Mouse (Mus musculus): ENCODE results near the gene Ntmt1.
A peak's percentile ranks its signal among the peaks of the same experiment; 100 is the strongest.

The Ntmt1 gene

DNA sequence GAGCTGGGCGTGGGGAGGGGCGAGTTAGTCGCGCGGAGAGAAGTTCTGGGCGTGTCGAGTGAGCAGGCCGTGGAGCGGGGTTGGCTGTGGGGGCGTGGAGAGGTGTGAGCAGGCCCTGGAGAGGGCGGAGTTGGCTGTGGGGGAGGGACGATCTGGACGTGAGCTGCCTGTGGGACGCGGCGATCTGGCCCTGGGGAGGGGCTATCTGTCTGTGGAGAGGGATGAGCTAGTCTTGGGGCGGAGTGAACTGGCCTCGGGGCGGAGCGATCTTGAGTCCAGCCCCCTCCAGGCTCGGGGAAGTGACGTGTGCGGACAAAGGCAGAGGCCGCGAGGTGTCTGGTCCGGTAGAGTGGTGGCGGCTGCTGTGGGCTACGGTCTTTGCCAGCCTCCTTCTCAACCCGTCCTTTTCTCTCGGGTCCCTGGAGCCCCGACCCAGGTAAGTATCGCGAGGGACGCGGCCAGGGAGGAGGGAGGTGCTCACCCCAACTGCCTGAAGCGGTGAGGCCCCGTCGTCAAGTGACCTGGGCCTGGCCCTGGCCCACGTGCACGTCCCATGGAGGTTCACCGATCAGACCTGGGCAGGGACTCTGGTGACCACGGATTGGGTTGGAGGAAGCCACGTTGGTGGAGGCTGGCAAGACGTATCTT is at the start of gene Ntmt1:
Ntmt1 (plus strand) TSS at position 179 of the 648 bp plus-strand sequence.
- peak; percentile 100 for DNase-seq (ENCODE audit: low read depth, low spot score)

- peak; percentile 99 for DNase-seq (ENCODE audit: low read depth, low spot score)
Measured at GRCm38 (mm10) chr2:30758341-30759087, 49.1 kb upstream of the Ntmt1 start.

GRCm38 (mm10) chr2:30759088-30759374 is 48.6 kb upstream of the Ntmt1 start:
- peak; percentile 60 for DNase-seq (ENCODE audit: low read depth, low spot score)

DNA sequence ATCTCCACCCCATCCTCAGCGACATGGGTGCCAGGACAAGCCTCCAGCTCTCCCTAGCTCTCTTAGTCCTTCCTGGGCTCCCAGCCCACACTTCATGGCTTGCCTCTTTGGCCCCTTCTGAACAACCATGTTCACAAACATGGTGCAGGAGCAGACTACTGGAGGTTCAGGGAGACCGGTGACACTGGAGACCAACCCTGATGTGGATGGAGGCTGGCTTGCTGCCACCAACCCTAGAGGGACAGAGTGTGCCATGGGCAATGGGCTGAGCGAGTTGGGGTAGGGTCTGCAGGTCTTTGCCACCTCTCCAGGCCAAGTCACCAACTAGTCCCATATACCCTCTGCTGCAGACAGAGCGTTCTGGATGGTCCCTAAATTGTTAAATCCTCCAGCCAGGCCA is 48.2 kb upstream of the Ntmt1 start:
- no peak for DNase-seq (ENCODE audit: low read depth, low spot score)

DNA sequence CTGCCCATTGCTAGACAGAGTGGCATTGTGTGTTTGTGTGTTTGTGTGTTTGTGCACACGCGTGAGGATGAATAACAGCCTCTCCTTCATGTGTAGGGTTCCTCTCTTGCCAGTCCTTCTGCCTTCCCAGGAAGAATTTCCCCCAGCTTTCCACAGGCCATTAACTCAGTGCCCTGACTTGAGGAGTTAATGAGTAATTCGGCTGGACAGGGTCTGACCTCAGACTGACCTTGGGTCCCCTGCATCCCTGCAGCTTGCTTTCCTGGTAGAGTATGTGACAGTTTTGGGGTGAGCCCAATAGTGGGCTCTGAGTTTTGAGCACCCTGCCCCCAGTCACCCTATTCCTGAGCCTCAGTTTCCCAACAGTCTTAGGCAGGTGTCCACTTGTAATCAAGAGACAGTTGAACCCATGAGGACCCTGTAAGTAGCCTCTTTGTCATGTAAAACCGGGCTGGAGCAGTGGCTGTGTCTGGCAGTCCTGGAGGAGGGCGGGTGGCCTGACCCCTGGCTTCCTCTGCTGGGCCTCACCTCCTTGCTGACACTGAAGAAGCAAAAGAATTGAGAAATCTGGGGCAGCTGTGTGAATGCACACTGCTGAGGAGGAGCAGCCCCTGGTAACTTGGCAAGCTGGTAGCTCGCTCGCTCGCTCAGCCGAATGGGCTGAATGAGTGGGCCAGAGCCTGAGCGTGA is 47.6 kb upstream of the Ntmt1 start:
- no peak for DNase-seq (ENCODE audit: low read depth, low spot score)

DNA sequence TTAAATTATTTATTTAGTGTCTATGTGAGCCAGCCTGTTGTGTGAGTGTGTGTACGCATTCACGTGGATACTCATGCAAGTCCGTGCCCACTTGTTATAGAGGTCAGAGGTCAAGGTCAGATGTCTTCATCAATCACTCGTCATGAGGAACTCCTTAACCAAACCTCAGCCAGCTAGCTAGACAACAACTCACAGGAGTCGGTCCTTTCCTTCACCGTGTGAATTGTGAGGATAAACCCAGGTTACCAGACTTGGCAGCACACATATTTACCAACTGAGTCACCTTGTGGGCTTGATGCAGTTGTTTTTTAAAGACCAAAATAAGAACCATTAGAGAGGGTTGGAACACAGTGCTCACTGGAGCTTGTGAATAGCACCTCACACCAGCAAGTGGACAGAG is 46.9 kb upstream of the Ntmt1 start:
- no peak for DNase-seq (ENCODE audit: low read depth, low spot score)

- no peak for DNase-seq (ENCODE audit: low read depth, low spot score)
Measured at GRCm38 (mm10) chr2:30766446-30766845, 41.2 kb upstream of the Ntmt1 start.

DNA sequence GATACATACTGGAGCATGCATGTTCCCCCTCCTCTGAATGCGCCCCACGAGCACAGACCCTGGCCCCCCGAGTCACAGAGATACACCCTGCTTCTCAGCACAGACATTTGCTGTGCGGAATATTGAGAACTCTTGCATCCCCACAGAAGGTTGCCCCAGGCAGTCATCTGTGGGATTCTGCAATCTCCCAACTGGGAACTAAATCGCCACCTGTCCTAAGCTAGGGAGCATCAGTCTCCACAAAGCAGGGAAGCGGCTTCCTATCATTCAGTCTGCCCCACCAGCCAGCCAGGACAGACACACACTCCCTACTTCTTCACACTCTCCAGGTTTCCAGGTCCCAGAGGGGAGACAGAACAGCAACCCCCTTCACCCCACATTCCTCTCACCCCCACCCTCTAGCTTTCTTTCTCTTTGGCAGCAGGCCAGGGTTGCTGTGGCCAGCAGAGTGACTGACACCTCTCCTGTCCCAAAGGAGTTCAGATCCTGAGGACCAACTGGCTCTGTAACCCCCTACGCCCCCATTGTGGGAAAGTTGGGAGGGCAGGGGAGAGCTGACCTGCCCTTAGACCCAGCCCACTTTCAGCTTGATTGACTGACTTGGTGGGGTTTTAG is 39.9 kb upstream of the Ntmt1 start:
- DNase-seq (ENCODE audit: low read depth, low spot score): no peak

GRCm38 (mm10) chr2:30768529-30768928 is 39.1 kb upstream of the Ntmt1 start:
- no peak for DNase-seq (ENCODE audit: low read depth, low spot score)

GRCm38 (mm10) chr2:30769187-30769586 is 38.4 kb upstream of the Ntmt1 start:
- DNase-seq (ENCODE audit: low read depth, low spot score): no peak

- DNase-seq (ENCODE audit: low read depth, low spot score): no peak
Measured at GRCm38 (mm10) chr2:30771368-30771805, 36.2 kb upstream of the Ntmt1 start.

- DNase-seq (ENCODE audit: low read depth, low spot score): peak; percentile 70
Measured at GRCm38 (mm10) chr2:30771806-30772460, 35.7 kb upstream of the Ntmt1 start.

DNA sequence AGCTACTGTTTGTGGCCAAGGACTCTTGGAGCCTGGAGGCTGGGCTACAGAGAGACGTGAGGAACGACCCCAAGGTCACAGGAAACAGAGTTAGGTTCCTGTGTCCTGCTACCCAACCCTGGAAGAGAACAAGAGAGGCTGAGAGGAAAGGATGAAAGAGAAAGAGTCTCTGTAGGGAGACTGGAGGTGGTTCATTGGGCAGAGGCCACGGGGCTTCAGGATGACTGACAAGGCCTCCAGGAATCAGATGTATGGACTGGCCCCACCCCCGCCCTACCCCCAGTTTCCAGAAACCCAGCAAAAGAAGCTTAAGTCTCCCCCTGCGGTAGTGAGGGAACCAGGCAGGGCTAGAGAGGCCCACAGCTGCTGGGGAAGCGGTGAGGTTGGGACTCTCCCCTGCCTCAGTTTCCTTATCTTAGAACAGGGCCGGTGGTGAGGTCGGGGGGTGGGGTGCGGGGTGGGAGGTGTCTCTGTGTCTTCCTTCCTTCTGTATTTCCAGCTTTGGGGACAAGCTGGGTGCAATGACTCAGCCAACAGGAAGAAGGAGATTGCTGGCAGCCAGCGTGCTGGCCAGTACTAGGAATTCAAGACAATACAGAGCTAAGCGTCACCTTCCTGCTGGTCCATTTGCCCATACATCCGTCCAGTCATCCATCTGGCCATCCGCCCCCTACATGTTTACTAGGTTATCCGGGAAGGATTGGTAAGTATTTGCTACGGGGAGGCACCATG is 34.9 kb upstream of the Ntmt1 start:
- DNase-seq (ENCODE audit: low read depth, low spot score): peak; percentile 77

DNA sequence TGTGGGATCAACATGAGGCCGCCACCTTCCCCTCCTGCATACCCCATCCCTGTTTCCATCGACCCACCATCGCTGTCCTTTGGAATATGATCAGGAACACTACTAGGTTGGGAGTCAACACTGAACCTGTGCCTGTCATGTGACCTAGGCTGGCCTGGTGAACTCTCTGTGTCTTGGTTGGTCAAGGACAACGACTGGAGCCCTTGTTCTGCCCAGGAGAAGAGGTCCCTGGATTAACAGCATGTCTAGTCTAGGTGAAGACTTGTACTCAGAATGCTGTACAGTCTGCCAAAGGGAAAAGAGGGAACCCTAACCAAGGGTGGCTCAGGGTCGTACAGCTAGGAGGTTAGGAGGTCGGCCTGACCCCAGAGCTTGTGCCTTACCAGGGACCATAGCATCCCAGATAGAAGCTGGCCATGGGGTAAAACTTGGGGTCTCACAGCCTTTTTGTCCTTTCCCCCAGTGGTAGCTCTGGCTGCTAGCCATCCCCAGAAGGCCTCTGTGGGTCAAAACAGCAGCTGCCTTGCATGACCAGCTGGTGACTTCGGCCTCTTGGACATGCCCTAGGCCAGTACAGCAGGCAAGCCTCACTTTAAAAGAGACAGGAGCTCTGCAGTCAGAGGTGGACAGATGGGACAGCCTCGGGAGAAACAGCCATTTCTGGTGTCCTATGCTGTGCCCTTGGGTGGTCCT is 34.2 kb upstream of the Ntmt1 start:
- no peak for DNase-seq (ENCODE audit: low read depth, low spot score)

DNA sequence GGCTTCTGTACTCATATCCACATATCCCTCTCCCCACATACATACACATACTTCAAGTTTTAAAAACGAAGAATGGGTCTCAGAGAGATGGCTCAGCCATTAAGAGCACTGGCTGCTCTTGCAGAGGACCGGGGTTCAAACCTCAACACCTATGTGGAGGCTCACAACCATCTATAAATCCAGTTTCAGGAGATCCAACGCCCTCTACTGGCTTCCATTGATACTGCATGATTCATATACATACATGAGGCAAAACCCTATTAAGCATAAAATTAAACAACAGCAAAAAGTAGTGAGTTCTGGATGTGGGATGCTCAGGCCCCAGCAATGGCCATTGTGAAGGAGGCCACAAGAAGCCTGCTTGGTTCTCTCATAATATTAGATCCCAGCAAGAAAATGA is 31.7 kb upstream of the Ntmt1 start:
- peak; percentile 67 for DNase-seq (ENCODE audit: low read depth, low spot score)

DNA sequence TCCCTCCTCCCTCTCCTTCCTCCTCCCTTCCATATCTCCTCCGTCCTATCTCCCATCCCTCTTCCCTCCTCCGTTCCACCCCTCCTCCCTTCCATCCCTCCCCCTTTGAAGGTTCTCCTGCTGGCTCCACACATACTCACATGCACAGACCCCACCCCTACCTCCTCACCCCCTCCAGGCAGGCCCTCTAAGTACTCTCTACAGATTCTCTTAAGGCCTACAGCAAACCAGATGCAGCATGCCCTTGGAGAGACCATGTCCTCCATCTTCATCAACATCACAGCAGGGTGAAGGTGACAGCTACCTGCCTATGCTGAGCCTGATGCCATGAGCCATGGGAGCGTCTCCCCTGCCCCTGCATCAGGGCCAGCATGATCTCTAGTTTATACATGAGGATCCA is 30.4 kb upstream of the Ntmt1 start:
- peak; percentile 47 for DNase-seq (ENCODE audit: low read depth, low spot score)

- DNase-seq (ENCODE audit: low read depth, low spot score): peak; percentile 88
Measured at GRCm38 (mm10) chr2:30778235-30778634, 29.4 kb upstream of the Ntmt1 start.

GRCm38 (mm10) chr2:30779241-30779640 is 28.4 kb upstream of the Ntmt1 start:
- DNase-seq (ENCODE audit: low read depth, low spot score): peak; percentile 100

DNA sequence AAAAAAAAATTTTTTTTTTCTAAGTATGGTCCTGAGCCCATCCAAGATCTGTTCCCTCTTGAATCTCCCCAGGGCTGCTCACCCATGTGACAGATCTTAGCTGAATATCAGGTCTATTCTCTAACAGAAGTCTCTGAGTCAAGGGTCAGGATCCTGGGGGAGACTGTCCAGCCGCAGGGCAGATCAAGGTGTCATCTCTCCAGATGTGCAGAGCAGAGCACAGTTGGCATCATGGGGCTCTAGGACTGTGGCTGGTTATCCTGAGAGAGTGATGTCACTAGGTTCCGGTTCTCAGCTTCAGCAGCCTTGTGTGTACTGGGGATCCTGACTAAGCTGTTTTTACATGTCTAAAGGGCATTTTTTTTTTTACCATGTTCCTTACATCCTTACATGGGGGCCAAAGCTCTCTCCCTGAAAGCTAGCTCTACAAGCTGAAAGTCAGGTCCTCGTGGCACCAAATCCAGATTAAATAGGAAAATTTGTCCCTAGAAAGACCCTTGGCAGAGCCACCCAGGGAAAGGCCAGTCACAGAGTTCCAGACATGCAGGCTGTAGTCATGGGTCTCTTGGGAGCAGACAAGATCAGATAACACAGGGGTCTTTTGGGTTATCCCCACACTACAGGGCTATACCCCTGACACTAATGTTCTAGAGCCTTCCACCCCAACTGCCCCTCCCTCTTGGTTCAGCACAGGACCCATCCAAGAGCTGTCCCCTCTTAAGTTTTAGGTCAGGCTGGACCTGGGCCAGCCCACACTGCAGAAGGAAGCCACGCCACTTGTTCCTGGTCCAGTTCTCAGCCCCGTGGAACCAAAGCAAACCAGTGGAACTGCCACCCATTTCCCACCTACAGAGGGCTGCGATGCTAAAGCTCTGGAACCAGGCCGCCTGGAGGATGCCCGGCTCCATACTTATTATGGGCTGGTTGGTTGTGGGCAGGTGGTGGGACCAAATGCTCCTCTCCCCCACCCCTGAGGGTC is 25.0 kb upstream of the Ntmt1 start:
- no peak for DNase-seq (ENCODE audit: low read depth, low spot score)
